Mouse (Mus musculus): ENCODE results near the gene Ctnna2.

The Ctnna2 gene

DNA sequence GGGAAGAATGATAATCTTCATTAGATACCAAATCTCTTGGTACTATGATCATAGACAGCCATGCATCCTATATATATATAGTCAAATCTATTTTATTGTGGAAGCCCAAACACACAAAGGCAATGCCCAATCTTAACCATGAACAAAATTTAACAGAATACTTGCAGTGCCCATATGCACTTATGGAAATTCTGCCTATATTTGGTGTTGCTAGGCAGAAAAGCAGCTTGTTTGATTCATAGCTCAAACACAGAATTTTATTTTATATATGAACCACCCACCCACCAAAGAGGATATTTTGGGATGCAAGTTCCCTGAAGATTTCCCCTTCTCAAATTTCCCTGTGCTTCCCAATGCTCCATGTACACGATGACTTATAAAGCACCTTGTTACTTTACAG is 655.2 kb downstream of the Ctnna2 start:
- no peak overlapping the region for H3K4me3 ChIP-seq (replicated peaks; ENCODE audit: low read length)
- no peaks in the 10 kb centered on the region for H3K27me3 ChIP-seq (ENCODE audit: insufficient read depth, low read length)
- no peaks in the 10 kb centered on the region for H3K36me3 ChIP-seq (ENCODE audit: insufficient read depth, low read length)
- H3K9me3 ChIP-seq (ENCODE audit: low read length) = no peaks in the 10 kb centered on the region
- H3K4me1 ChIP-seq (replicated peaks; ENCODE audit: low read depth, low read length) = no peaks in the 10 kb centered on the region
- TF ChIP-seq POU5F1 (IDR thresholded peaks at IDR 0.05; ENCODE audit: borderline replicate concordance, low read length) (no peak), CTCF (conservative IDR thresholded peaks at IDR 0.05; ENCODE audit: low read length) (no peak), NANOG (IDR thresholded peaks at IDR 0.05; ENCODE audit: borderline replicate concordance, low read length) (no peak)

GRCm38 (mm10) chr6:77306796-77307195 is 672.7 kb downstream of the Ctnna2 start:
- Histone ChIP-seq H3K9me3 (ENCODE audit: low read length) (no peaks in the 10 kb centered on the region), H3K4me1 (replicated peaks; ENCODE audit: low read depth, low read length) (no peaks in the 10 kb centered on the region), H3K36me3 (ENCODE audit: insufficient read depth, low read length) (no peaks in the 10 kb centered on the region), H3K27me3 (ENCODE audit: insufficient read depth, low read length) (no peaks in the 10 kb centered on the region), H3K4me3 (replicated peaks; ENCODE audit: low read length) (no peak overlapping the region)
- TF ChIP-seq POU5F1 (IDR thresholded peaks at IDR 0.05; ENCODE audit: borderline replicate concordance, low read length) (no peak), NANOG (IDR thresholded peaks at IDR 0.05; ENCODE audit: borderline replicate concordance, low read length) (no peak)

DNA sequence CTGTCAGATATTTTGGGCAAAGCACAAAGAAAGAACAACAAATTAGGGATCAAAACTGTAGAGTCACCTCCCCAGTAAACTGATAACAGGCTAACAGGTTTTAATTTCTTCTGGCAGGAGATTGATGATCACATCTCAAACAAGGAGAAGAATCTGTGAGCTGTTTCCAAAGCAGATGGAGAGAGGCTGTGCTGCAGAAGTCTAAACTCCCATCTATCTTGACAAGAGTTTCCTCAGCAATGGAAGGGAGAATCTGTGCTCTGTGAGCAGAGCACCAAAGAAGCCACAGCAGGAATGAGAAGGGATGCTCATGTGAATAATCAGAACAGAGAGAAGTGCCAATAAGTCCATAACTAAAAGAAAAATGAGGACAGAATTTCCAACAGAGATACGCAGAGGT is 678.2 kb downstream of the Ctnna2 start:
- no peak overlapping the region for H3K4me3 ChIP-seq (replicated peaks; ENCODE audit: low read length)
- H3K4me1 ChIP-seq (replicated peaks; ENCODE audit: low read depth, low read length) = no peaks in the 10 kb centered on the region
- no peaks in the 10 kb centered on the region for H3K36me3 ChIP-seq (ENCODE audit: insufficient read depth, low read length)
- no peaks in the 10 kb centered on the region for H3K27me3 ChIP-seq (ENCODE audit: insufficient read depth, low read length)
- no peaks in the 10 kb centered on the region for H3K9me3 ChIP-seq (ENCODE audit: low read length)
- TF ChIP-seq NANOG (IDR thresholded peaks at IDR 0.05; ENCODE audit: borderline replicate concordance, low read length) = no peak
- TF ChIP-seq POU5F1 (IDR thresholded peaks at IDR 0.05; ENCODE audit: borderline replicate concordance, low read length) = no peak
- no peak for TF ChIP-seq CTCF (conservative IDR thresholded peaks at IDR 0.05; ENCODE audit: low read length)

- H3K27me3 ChIP-seq (ENCODE audit: insufficient read depth, low read length) = no peaks in the 10 kb centered on the region
- no peaks in the 10 kb centered on the region for H3K9me3 ChIP-seq (ENCODE audit: low read length)
- no peaks in the 10 kb centered on the region for H3K4me1 ChIP-seq (replicated peaks; ENCODE audit: low read depth, low read length)
- H3K4me3 ChIP-seq (replicated peaks; ENCODE audit: low read length) = no peak overlapping the region
- H3K36me3 ChIP-seq (ENCODE audit: insufficient read depth, low read length) = no peaks in the 10 kb centered on the region
- TF ChIP-seq CTCF (conservative IDR thresholded peaks at IDR 0.05; ENCODE audit: low read length) (no peak), POU5F1 (IDR thresholded peaks at IDR 0.05; ENCODE audit: borderline replicate concordance, low read length) (no peak), NANOG (IDR thresholded peaks at IDR 0.05; ENCODE audit: borderline replicate concordance, low read length) (no peak)
These were observed 688.1 kb downstream of the Ctnna2 start for GRCm38 (mm10) chr6:77291415-77291814.

GRCm38 (mm10) chr6:77288402-77288801 is 691.1 kb downstream of the Ctnna2 start:
- H3K27me3 ChIP-seq (ENCODE audit: insufficient read depth, low read length) = no peaks in the 10 kb centered on the region
- TF ChIP-seq POU5F1 (IDR thresholded peaks at IDR 0.05; ENCODE audit: borderline replicate concordance, low read length) (no peak), NANOG (IDR thresholded peaks at IDR 0.05; ENCODE audit: borderline replicate concordance, low read length) (no peak), CTCF (conservative IDR thresholded peaks at IDR 0.05; ENCODE audit: low read length) (no peak)
- no peaks in the 10 kb centered on the region for H3K4me1 ChIP-seq (replicated peaks; ENCODE audit: low read depth, low read length)
- H3K4me3 ChIP-seq (replicated peaks; ENCODE audit: low read length) = no peak overlapping the region
- H3K36me3 ChIP-seq (ENCODE audit: insufficient read depth, low read length) = no peaks in the 10 kb centered on the region
- no peaks in the 10 kb centered on the region for H3K9me3 ChIP-seq (ENCODE audit: low read length)

DNA sequence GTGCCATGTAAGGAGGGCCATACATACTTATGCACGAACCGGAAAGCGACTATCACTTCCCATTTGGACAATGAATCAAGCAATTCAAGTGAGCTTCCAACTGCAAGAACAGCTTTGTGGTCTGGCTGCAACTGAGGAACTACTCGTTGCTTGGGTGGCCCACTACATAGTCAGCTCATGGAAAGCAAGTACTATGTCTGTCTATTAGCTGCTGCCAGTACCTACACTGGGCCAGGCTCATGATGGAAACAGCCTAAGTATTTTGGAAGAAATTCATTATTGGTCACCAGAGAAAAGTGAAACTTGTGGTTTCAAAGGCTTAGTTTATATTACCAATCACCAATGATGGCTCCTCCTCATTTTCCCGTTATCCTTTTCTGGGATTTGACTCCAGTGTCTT is 693.2 kb downstream of the Ctnna2 start:
- Histone ChIP-seq H3K27me3 (ENCODE audit: insufficient read depth, low read length) (no peaks in the 10 kb centered on the region), H3K4me3 (replicated peaks; ENCODE audit: low read length) (no peak overlapping the region), H3K36me3 (ENCODE audit: insufficient read depth, low read length) (no peaks in the 10 kb centered on the region), H3K9me3 (ENCODE audit: low read length) (no peaks in the 10 kb centered on the region), H3K4me1 (replicated peaks; ENCODE audit: low read depth, low read length) (no peaks in the 10 kb centered on the region)
- no peak for TF ChIP-seq CTCF (conservative IDR thresholded peaks at IDR 0.05; ENCODE audit: low read length)

- Histone ChIP-seq H3K27me3 (ENCODE audit: insufficient read depth, low read length) (no peaks in the 10 kb centered on the region), H3K4me3 (replicated peaks; ENCODE audit: low read length) (no peak overlapping the region), H3K9me3 (ENCODE audit: low read length) (no peaks in the 10 kb centered on the region), H3K4me1 (replicated peaks; ENCODE audit: low read depth, low read length) (no peaks in the 10 kb centered on the region), H3K36me3 (ENCODE audit: insufficient read depth, low read length) (no peaks in the 10 kb centered on the region)
- TF ChIP-seq POU5F1 (IDR thresholded peaks at IDR 0.05; ENCODE audit: borderline replicate concordance, low read length) = no peak
- TF ChIP-seq CTCF (conservative IDR thresholded peaks at IDR 0.05; ENCODE audit: low read length) = no peak
- no peak for TF ChIP-seq NANOG (IDR thresholded peaks at IDR 0.05; ENCODE audit: borderline replicate concordance, low read length)
These were observed 700.7 kb downstream of the Ctnna2 start for GRCm38 (mm10) chr6:77278794-77279193.

GRCm38 (mm10) chr6:77265163-77265562 is 714.3 kb downstream of the Ctnna2 start:
- Histone ChIP-seq H3K27me3 (ENCODE audit: insufficient read depth, low read length) (no peaks in the 10 kb centered on the region), H3K4me3 (replicated peaks; ENCODE audit: low read length) (no peak overlapping the region), H3K4me1 (replicated peaks; ENCODE audit: low read depth, low read length) (0 out of 2 replicates have a peak, but pooled peaks cover 3% of the 10 kb centered on the region), H3K36me3 (ENCODE audit: insufficient read depth, low read length) (no peaks in the 10 kb centered on the region), H3K9me3 (ENCODE audit: low read length) (no peaks in the 10 kb centered on the region)
- TF ChIP-seq CTCF (conservative IDR thresholded peaks at IDR 0.05; ENCODE audit: low read length) (no peak), NANOG (IDR thresholded peaks at IDR 0.05; ENCODE audit: borderline replicate concordance, low read length) (no peak), POU5F1 (IDR thresholded peaks at IDR 0.05; ENCODE audit: borderline replicate concordance, low read length) (no peak)

DNA sequence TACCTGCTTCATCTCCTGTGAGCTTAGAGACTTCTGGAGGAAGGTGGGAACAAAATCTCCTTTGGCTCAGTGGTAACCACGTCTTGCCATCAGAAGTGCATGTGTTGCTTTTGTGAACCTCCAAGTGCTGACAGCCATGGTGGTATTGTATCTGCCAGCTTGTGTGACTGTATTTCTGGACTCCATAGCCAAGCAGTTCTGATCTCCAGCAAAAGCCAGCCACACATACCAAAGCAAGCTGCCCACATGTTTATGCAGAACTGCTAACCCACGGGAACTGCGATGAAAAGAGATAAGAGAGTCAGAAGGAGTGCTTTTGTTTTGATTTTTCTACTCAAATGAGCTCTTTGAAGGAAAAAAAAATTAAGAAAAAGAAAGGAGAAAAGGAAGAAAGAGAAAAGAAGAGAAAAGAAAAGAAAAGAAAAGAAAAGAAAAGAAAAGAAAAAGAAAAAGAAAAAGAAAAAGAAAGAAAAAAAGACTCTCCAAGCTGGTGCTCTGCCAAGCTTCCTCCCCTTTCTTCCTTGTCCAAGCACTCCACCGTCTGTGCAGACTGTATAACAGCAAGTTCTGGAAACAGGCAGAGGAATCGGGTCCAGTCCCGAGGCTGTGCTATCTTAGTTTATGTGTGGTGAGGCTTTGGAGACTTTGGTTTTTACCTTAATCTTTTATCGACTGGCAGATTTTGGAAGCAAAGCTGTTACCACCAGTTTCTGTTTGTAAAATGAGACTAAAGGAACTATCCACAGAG is 722.0 kb downstream of the Ctnna2 start:
- Histone ChIP-seq H3K36me3 (ENCODE audit: insufficient read depth, low read length) (no peaks in the 10 kb centered on the region), H3K4me1 (replicated peaks; ENCODE audit: low read depth, low read length) (no peaks in the 10 kb centered on the region), H3K27me3 (ENCODE audit: insufficient read depth, low read length) (no peaks in the 10 kb centered on the region), H3K4me3 (replicated peaks; ENCODE audit: low read length) (no peak overlapping the region), H3K9me3 (ENCODE audit: low read length) (no peaks in the 10 kb centered on the region)
- TF ChIP-seq CTCF (conservative IDR thresholded peaks at IDR 0.05; ENCODE audit: low read length) (no peak), POU5F1 (IDR thresholded peaks at IDR 0.05; ENCODE audit: borderline replicate concordance, low read length) (no peak), NANOG (IDR thresholded peaks at IDR 0.05; ENCODE audit: borderline replicate concordance, low read length) (no peak)

All from E14TG2a.4 (cell line).